Mouse (Mus musculus) liver, adult 2 months (tissue): ENCODE measurements around the gene Mettl8. TPM values are rescaled to one million over a fixed set of nuclear protein-coding genes. Genes with fewer than 3 reads are reported as not detected.

Experiments
- DNase-seq: peaks from one replicate; pipeline ENCODE4 v3.0.0-alpha.2; 2011; ENCODE audit warnings: low read depth, low spot score; ENCODE audit errors: extremely low read depth
- H3K27ac ChIP-seq: fragments of 200-500 bp; replicated peaks from 2 replicates; pipeline ENCODE4 v1.5.1; 2012; ENCODE audit warnings: low read depth, mild to moderate bottlenecking, control low read depth, inconsistent platforms, low read length; ENCODE audit not compliant: insufficient read depth
- H3K27me3 ChIP-seq: fragments of 200-500 bp; 2 replicates; pipeline ENCODE4 v1.6.1; 2012; ENCODE audit warnings: mild to moderate bottlenecking, moderate library complexity, low read length, inconsistent platforms; ENCODE audit not compliant: control insufficient read depth, insufficient read depth
- H3K36me3 ChIP-seq: fragments of 200-500 bp; 2 replicates; pipeline ENCODE4 v1.6.1; 2012; ENCODE audit warnings: low read length, inconsistent platforms; ENCODE audit not compliant: control insufficient read depth, insufficient read depth
- H3K4me1 ChIP-seq: fragments of 200-500 bp; 2 replicates; pipeline ENCODE4 v1.6.1; 2011; ENCODE audit warnings: low read length; ENCODE audit not compliant: control insufficient read depth, insufficient read depth
- H3K4me3 ChIP-seq: fragments of 200-500 bp; 2 replicates; pipeline ENCODE4 v1.5.1; 2011; ENCODE audit warnings: low read depth, mild to moderate bottlenecking, control low read depth, low read length, moderate library complexity; ENCODE audit not compliant: insufficient read depth
- H3K79me2 ChIP-seq: fragments of 200-500 bp; 2 replicates; pipeline ENCODE4 v1.6.1; 2012; ENCODE audit warnings: inconsistent platforms, mild to moderate bottlenecking, low read length, moderate library complexity; ENCODE audit not compliant: control insufficient read depth, insufficient read depth
- H3K9ac ChIP-seq: fragments of 200-500 bp; 2 replicates; pipeline ENCODE4 v1.6.1; 2012; ENCODE audit warnings: low read depth, mild to moderate bottlenecking, control low read depth, inconsistent platforms, low read length
- CTCF ChIP-seq: fragments of 200-500 bp; IDR thresholded peaks from 2 replicates; pipeline ENCODE4 v1.5.1; 2011; ENCODE audit warnings: low read depth, low read length, control low read depth
- POLR2A ChIP-seq: fragments of 200-500 bp; IDR thresholded peaks from 2 replicates; pipeline ENCODE4 v1.6.1; 2011; ENCODE audit warnings: low read length, control low read depth; ENCODE audit not compliant: insufficient read depth; ENCODE audit errors: extremely low read depth
- WGBS: fragments of 180-500 bp; shearing (Covaris S2); methylation state at CpG from one replicate; pipeline ENCODE4 v1.1.7; 2018; 5-methylcytosine and 5-hydroxymethylcytosine counted together
- polyA plus RNA-seq: library from polyadenylated mRNA; depleted of rRNA; stranded (reverse); fragments of >200 nt; gene quantifications from 2 replicates; pipeline ENCODE4 v1.2.3, GENCODE M21; 2012; rRNA removed
- total RNA-seq: library from RNA; depleted of rRNA; stranded (reverse); fragments of >200 nt; gene quantifications from 2 replicates; pipeline ENCODE4 v1.2.3, GENCODE M21; 2014; rRNA removed

Gene Mettl8
- total and polyA plus RNA-seq, 2 experiments: 2.7 to 11.7 TPM

GRCm38 (mm10) chr2:70919913-70920522 lies 135.4 kb downstream of the Mettl8 start:
- no peak for DNase-seq
- no peaks in the 10 kb centered on the region for H3K36me3 ChIP-seq
- no peaks in the 10 kb centered on the region for H3K4me1 ChIP-seq
- no peak overlapping the region for H3K27ac ChIP-seq
- no peak overlapping the region for H3K4me3 ChIP-seq
- no peaks in the 10 kb centered on the region for H3K27me3 ChIP-seq
- TF ChIP-seq POLR2A: no peak
- no peak for TF ChIP-seq CTCF
- 86% methylated on average over 2 of the region's 2 CpGs for WGBS
- no peak overlapping the region for H3K9ac ChIP-seq
- no peaks in the 10 kb centered on the region for H3K79me2 ChIP-seq

GRCm38 (mm10) chr2:70918516-70918915 lies 136.9 kb downstream of the Mettl8 start:
- no peaks in the 10 kb centered on the region for H3K4me1 ChIP-seq
- no peak overlapping the region for H3K27ac ChIP-seq
- WGBS: 88% methylated on average over 2 of the region's 2 CpGs
- no peaks in the 10 kb centered on the region for H3K27me3 ChIP-seq
- no peak overlapping the region for H3K9ac ChIP-seq
- no peak overlapping the region for H3K4me3 ChIP-seq
- no peaks in the 10 kb centered on the region for H3K36me3 ChIP-seq
- no peak for DNase-seq
- H3K79me2 ChIP-seq: no peaks in the 10 kb centered on the region
- TF ChIP-seq CTCF (no peak), POLR2A (no peak)

Other genes starting within 250 kb of the Mettl8 start
- gene Tlk1, start 229.9 kb downstream of the Mettl8 start, total RNA-seq: 21.4 and 22.6 TPM in 2 replicates
- gene Tlk1, start 229.9 kb downstream of the Mettl8 start, polyA plus RNA-seq: 5.6 and 6.2 TPM in 2 replicates
- gene Dcaf17, start 255 bp downstream of the Mettl8 start, total RNA-seq: 8.3 and 9.5 TPM in 2 replicates
- gene Dcaf17, start 255 bp downstream of the Mettl8 start, polyA plus RNA-seq: 2.1 and 2.8 TPM in 2 replicates
- under 0.01 and 0.07 TPM in 2 replicates for gene Cybrd1, start 62.3 kb upstream of the Mettl8 start, total RNA-seq
- gene Cybrd1, start 62.3 kb upstream of the Mettl8 start, polyA plus RNA-seq: 0.05 and 0.10 TPM in 2 replicates
- 23.0 TPM in 2 replicates for gene Dync1i2, start 156.1 kb upstream of the Mettl8 start, total RNA-seq
- 9.1 and 10.5 TPM in 2 replicates for gene Dync1i2, start 156.1 kb upstream of the Mettl8 start, polyA plus RNA-seq